Mouse (Mus musculus): ENCODE data around the gene Cacng8. TPM values are rescaled to one million over a fixed set of nuclear protein-coding genes. Genes with fewer than 3 reads are reported as not detected.

The Cacng8 gene
- polyA plus RNA-seq, 1 experiment = 1.8 TPM

DNA sequence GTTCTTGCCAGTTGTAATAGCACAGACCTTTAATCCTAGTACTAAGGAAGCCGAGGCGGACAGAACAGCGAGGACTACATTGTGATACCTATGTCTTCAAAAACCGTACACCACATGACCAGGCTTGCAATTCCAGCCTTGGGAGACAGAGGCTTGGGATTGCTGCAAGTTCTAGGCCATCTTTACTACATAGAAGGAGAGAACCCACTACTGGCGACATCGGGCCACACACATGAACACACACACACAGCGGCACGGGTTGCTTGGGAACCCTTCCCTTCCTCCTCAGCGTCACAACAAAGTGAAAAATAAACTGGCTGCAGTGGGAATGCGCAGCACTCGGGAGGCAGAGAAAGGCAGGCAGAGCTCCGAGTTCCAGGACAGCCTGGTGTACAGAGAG is 22.2 kb upstream of the Cacng8 start:
- no peak for DNase-seq (ENCODE audit: low read depth in 1 of 2, low spot score in 2 of 2)
- peaks cover 5% of the 10 kb centered on the region; the same call in 1 of the 2 replicates for H3K27me3 ChIP-seq (ENCODE audit: control insufficient read depth, insufficient read depth, low read length)
- WGBS = 66% methylated on average over 12 of the region's 12 CpGs
- no peaks in the 10 kb centered on the region for H3K36me3 ChIP-seq (ENCODE audit: control insufficient read depth, insufficient read depth, low read length)
- TF ChIP-seq CTCF (IDR thresholded peaks at IDR 0.05; ENCODE audit: extremely low read depth, insufficient read depth, insufficient read length, insufficient replicate concordance) = no peak
- TF ChIP-seq POLR2A (IDR thresholded peaks at IDR 0.05; ENCODE audit: low read depth, low read length) = no peak
- no peak overlapping the region for H3K27ac ChIP-seq (ENCODE audit: insufficient read depth, low read length)
- no peaks in the 10 kb centered on the region; the same call in 1 of the 2 replicates for H3K4me1 ChIP-seq (ENCODE audit: control insufficient read depth, insufficient read depth, insufficient read length)
- no peak overlapping the region for H3K4me3 ChIP-seq (ENCODE audit: extremely low read depth, insufficient read depth, insufficient read length)

DNA sequence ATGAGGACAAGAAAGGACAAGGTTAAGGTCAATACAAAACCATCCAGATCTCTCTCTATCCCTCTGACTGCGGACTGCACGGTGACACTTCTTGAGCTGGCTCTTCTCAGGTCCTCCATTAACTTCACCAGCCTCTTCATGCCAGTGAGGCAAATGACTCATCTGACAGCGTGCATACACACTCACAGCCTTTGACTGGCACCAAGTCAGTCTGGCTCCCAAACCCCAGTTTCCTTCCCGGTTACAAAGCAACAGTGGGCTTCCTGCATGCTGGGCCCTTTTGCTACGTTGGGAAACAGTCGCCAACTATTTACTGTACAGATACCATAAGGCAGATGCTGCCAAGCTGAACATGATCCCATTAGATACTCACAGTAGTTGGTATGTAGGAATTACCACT is 21.3 kb upstream of the Cacng8 start:
- Histone ChIP-seq H3K27ac (ENCODE audit: insufficient read depth, low read length) (no peak overlapping the region), H3K36me3 (ENCODE audit: control insufficient read depth, insufficient read depth, low read length) (no peaks in the 10 kb centered on the region), H3K4me1 (ENCODE audit: control insufficient read depth, insufficient read depth, insufficient read length) (no peaks in the 10 kb centered on the region; the same call in 1 of the 2 replicates), H3K27me3 (ENCODE audit: control insufficient read depth, insufficient read depth, low read length) (peaks cover 5% of the 10 kb centered on the region; the same call in 1 of the 2 replicates), H3K4me3 (ENCODE audit: extremely low read depth, insufficient read depth, insufficient read length) (no peak overlapping the region)
- 42% methylated on average over 6 of the region's 6 CpGs for WGBS
- TF ChIP-seq POLR2A (IDR thresholded peaks at IDR 0.05; ENCODE audit: low read depth, low read length) (no peak), CTCF (IDR thresholded peaks at IDR 0.05; ENCODE audit: extremely low read depth, insufficient read depth, insufficient read length, insufficient replicate concordance) (no peak)
- DNase-seq (ENCODE audit: low read depth in 1 of 2, low spot score in 2 of 2) = no peak

DNA sequence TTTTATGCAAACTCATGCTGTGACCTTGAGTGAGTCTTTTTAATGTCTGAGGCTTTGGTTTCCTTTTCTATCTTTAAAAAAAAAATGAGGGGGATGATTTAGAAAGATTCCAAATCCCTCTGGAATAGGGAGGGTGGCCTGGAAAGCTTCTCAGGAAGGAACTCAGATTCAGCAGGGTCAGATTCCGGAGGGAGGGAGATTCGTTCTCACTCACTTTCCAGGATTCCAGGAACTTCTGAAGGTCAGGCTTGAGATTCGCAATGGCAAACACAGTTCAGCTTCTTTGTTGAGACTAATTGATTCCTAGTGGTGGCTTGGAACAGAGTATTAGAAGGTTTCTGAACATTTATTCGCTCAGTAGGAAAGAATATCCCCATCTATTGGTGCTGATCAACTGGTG is 20.1 kb upstream of the Cacng8 start:
- Histone ChIP-seq H3K36me3 (ENCODE audit: control insufficient read depth, insufficient read depth, low read length) (no peaks in the 10 kb centered on the region), H3K27ac (ENCODE audit: insufficient read depth, low read length) (0 out of 2 replicates have a peak overlapping the region, but pooled peaks have one; percentile 17), H3K27me3 (ENCODE audit: control insufficient read depth, insufficient read depth, low read length) (peaks cover 5% of the 10 kb centered on the region; the same call in 1 of the 2 replicates), H3K4me1 (ENCODE audit: control insufficient read depth, insufficient read depth, insufficient read length) (no peaks in the 10 kb centered on the region; the same call in 1 of the 2 replicates), H3K4me3 (ENCODE audit: extremely low read depth, insufficient read depth, insufficient read length) (no peak overlapping the region)
- no peak for TF ChIP-seq POLR2A (IDR thresholded peaks at IDR 0.05; ENCODE audit: low read depth, low read length)
- no peak for TF ChIP-seq CTCF (IDR thresholded peaks at IDR 0.05; ENCODE audit: extremely low read depth, insufficient read depth, insufficient read length, insufficient replicate concordance)
- WGBS = 78% methylated on average over 4 of the region's 4 CpGs
- DNase-seq (ENCODE audit: low read depth in 1 of 2, low spot score in 2 of 2) = no peak

DNA sequence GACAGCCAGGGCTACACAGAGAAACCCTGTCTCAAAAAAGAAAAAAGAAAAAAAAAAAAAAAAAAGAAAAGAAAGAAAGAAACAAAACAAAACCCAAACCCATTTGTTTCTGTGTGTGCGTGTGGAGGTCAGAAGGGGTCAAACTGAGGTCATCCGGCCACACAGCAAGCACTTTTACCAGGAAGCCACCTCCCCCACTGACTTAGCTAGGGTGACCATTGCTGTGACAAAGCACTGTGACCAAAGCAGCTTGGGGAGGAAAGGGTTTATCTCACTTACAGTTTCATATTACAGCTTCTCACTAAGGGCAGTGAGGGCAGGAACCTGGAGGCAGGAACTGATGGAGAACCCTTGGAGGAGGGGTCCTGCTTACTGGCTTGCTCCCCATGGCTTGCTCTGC is 18.1 kb upstream of the Cacng8 start:
- 87% methylated on average over 2 of the region's 2 CpGs for WGBS
- Histone ChIP-seq H3K36me3 (ENCODE audit: control insufficient read depth, insufficient read depth, low read length) (no peaks in the 10 kb centered on the region), H3K4me1 (ENCODE audit: control insufficient read depth, insufficient read depth, insufficient read length) (no peaks in the 10 kb centered on the region), H3K27me3 (ENCODE audit: control insufficient read depth, insufficient read depth, low read length) (0 out of 2 replicates have a peak, but pooled peaks cover 2% of the 10 kb centered on the region), H3K4me3 (ENCODE audit: extremely low read depth, insufficient read depth, insufficient read length) (no peak overlapping the region), H3K27ac (ENCODE audit: insufficient read depth, low read length) (no peak overlapping the region)
- no peak for TF ChIP-seq POLR2A (IDR thresholded peaks at IDR 0.05; ENCODE audit: low read depth, low read length)
- no peak for TF ChIP-seq CTCF (IDR thresholded peaks at IDR 0.05; ENCODE audit: extremely low read depth, insufficient read depth, insufficient read length, insufficient replicate concordance)
- no peak for DNase-seq (ENCODE audit: low read depth in 1 of 2, low spot score in 2 of 2)

- TF ChIP-seq POLR2A (IDR thresholded peaks at IDR 0.05; ENCODE audit: low read depth, low read length) = no peak
- TF ChIP-seq CTCF (IDR thresholded peaks at IDR 0.05; ENCODE audit: extremely low read depth, insufficient read depth, insufficient read length, insufficient replicate concordance) = no peak
- no peaks in the 10 kb centered on the region for H3K36me3 ChIP-seq (ENCODE audit: control insufficient read depth, insufficient read depth, low read length)
- no peaks in the 10 kb centered on the region for H3K4me1 ChIP-seq (ENCODE audit: control insufficient read depth, insufficient read depth, insufficient read length)
- DNase-seq (ENCODE audit: low read depth in 1 of 2, low spot score in 2 of 2) = no peak
- H3K27me3 ChIP-seq (ENCODE audit: control insufficient read depth, insufficient read depth, low read length) = no peaks in the 10 kb centered on the region
- 74% methylated on average over 8 of the region's 8 CpGs for WGBS
- no peak overlapping the region for H3K27ac ChIP-seq (ENCODE audit: insufficient read depth, low read length)
- no peak overlapping the region for H3K4me3 ChIP-seq (ENCODE audit: extremely low read depth, insufficient read depth, insufficient read length)
These were observed 16.7 kb upstream of the Cacng8 start for GRCm38 (mm10) chr7:3373754-3374153.

DNA sequence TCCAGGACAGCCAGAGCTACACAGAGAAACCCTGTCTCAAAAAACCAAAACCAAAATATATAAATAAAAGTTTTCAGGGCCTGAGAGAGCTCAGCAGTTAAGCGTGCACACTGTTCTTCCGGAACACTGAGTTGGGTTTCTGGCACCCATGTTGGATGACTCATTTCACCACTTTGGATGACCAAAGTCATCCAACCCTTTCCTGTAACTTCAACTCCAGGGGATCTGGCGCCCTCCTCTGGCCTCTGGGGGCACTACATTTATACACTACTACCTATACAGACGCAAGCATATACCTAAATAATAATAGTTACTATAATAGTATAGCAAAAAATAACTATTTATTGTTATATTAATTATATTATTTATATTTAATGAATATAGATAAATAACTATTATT is 13.7 kb upstream of the Cacng8 start:
- Histone ChIP-seq H3K4me1 (ENCODE audit: control insufficient read depth, insufficient read depth, insufficient read length) (no peaks in the 10 kb centered on the region), H3K27ac (ENCODE audit: insufficient read depth, low read length) (no peak overlapping the region), H3K36me3 (ENCODE audit: control insufficient read depth, insufficient read depth, low read length) (no peaks in the 10 kb centered on the region), H3K27me3 (ENCODE audit: control insufficient read depth, insufficient read depth, low read length) (no peaks in the 10 kb centered on the region), H3K4me3 (ENCODE audit: extremely low read depth, insufficient read depth, insufficient read length) (no peak overlapping the region)
- 51% methylated on average over 4 of the region's 4 CpGs for whole genome bisulfite sequencing
- peak; percentile 27; the same call in 1 of the 2 replicates for TF ChIP-seq CTCF (IDR thresholded peaks at IDR 0.05; ENCODE audit: extremely low read depth, insufficient read depth, insufficient read length, insufficient replicate concordance)
- TF ChIP-seq POLR2A (IDR thresholded peaks at IDR 0.05; ENCODE audit: low read depth, low read length) = no peak
- peak in 1 of 2 experiments; percentile 23 for DNase-seq (ENCODE audit: low read depth in 1 of 2, low spot score in 2 of 2)

- TF ChIP-seq CTCF (IDR thresholded peaks at IDR 0.05; ENCODE audit: extremely low read depth, insufficient read depth, insufficient read length, insufficient replicate concordance) = no peak
- TF ChIP-seq POLR2A (IDR thresholded peaks at IDR 0.05; ENCODE audit: low read depth, low read length) = no peak
- Histone ChIP-seq H3K4me3 (ENCODE audit: extremely low read depth, insufficient read depth, insufficient read length) (no peak overlapping the region), H3K4me1 (ENCODE audit: control insufficient read depth, insufficient read depth, insufficient read length) (no peaks in the 10 kb centered on the region), H3K27ac (ENCODE audit: insufficient read depth, low read length) (no peak overlapping the region), H3K27me3 (ENCODE audit: control insufficient read depth, insufficient read depth, low read length) (no peaks in the 10 kb centered on the region), H3K36me3 (ENCODE audit: control insufficient read depth, insufficient read depth, low read length) (no peaks in the 10 kb centered on the region)
- WGBS = 84% methylated on average over 9 of the region's 9 CpGs
- no peak for DNase-seq (ENCODE audit: low read depth in 1 of 2, low spot score in 2 of 2)
These were observed 8.4 kb upstream of the Cacng8 start for GRCm38 (mm10) chr7:3382123-3382522.
